Comparison of ENCODE assay signal across 9 mouse cellular contexts in genomic region chr13:74391156-74391555, GRCm38 (mm10). TPM values are rescaled to one million over a fixed set of nuclear protein-coding genes. Genes with fewer than 3 reads are reported as not detected.
DNase-seq lines count a peak whose midpoint lies in the region; ATAC-seq and TF ChIP-seq lines count a peak whose summit lies in the region.
"Had no signal": no experiment of that assay in that cellular context is flagged by ENCODE, and none has a peak within 500 bp of the region (broad histone marks: within the 10 kb centered on the region; RNA-seq: fewer than 3 reads in every experiment).

No protein-coding gene starts in this region.

- DNase-seq in hindbrain, embryonic 10.5 days (ENCODE audit: low spot score), result no peak
- no peak for DNase-seq in midbrain, embryonic 11.5 days (ENCODE audit: low spot score, missing footprints)
- DNase-seq in midbrain, embryonic 10.5 days (ENCODE audit: low spot score), result no peak
- DNase-seq in midbrain, embryonic 14.5 days, result peak; percentile 4
- DNase-seq in liver, postnatal 0 days, result no peak
- DNase-seq in thymus, postnatal 14 days, result no peak

- no peak for TF ChIP-seq CTCF in liver, postnatal 0 days (IDR thresholded peaks at IDR 0.05; ENCODE audit: low read depth)

- H3K27me3 ChIP-seq in hindbrain, embryonic 12.5 days, result no peaks in the 10 kb centered on the region
- no peaks in the 10 kb centered on the region for H3K27me3 ChIP-seq in hindbrain, embryonic 10.5 days (ENCODE audit: insufficient read depth, poor library complexity, severe bottlenecking)
- no peaks in the 10 kb centered on the region for H3K27me3 ChIP-seq in midbrain, embryonic 11.5 days (ENCODE audit: control insufficient read depth, insufficient read depth, low read length)
- no peaks in the 10 kb centered on the region for H3K27me3 ChIP-seq in midbrain, embryonic 10.5 days (ENCODE audit: low read depth, poor library complexity, severe bottlenecking)
- no peaks in the 10 kb centered on the region for H3K27me3 ChIP-seq in midbrain, embryonic 14.5 days (ENCODE audit: control insufficient read depth, insufficient read depth, low read length)
- no peaks in the 10 kb centered on the region for H3K27me3 ChIP-seq in liver, postnatal 0 days (ENCODE audit: insufficient read depth, low read length)
- H3K27me3 ChIP-seq: embryonic facial prominence, embryonic 12.5 days had no signal

- no peak overlapping the region for H3K4me3 ChIP-seq in hindbrain, embryonic 12.5 days
- H3K4me3 ChIP-seq in hindbrain, embryonic 10.5 days, result no peak overlapping the region; the same call in 1 of the 2 replicates
- no peak overlapping the region for H3K4me3 ChIP-seq in midbrain, embryonic 11.5 days (ENCODE audit: low read depth, low read length)
- no peak overlapping the region for H3K4me3 ChIP-seq in midbrain, embryonic 10.5 days
- no peak overlapping the region for H3K4me3 ChIP-seq in midbrain, embryonic 14.5 days (replicated peaks; ENCODE audit: low read depth, low read length)
- no peak overlapping the region for H3K4me3 ChIP-seq in liver, postnatal 0 days (ENCODE audit: low read depth, low read length)

- H3K4me2 ChIP-seq in hindbrain, embryonic 12.5 days (replicated peaks), result no peak overlapping the region
- no peak overlapping the region for H3K4me2 ChIP-seq in midbrain, embryonic 11.5 days
- no peak overlapping the region for H3K4me2 ChIP-seq in midbrain, embryonic 14.5 days (ENCODE audit: low read length)
- no peak overlapping the region for H3K4me2 ChIP-seq in liver, postnatal 0 days (ENCODE audit: low read depth, low read length)

- 76% methylated on average over 2 of the region's 2 CpGs for WGBS in hindbrain, embryonic 12.5 days
- 78% methylated on average over 2 of the region's 2 CpGs for WGBS in hindbrain, embryonic 10.5 days
- WGBS in midbrain, embryonic 11.5 days, result 83% methylated on average over 2 of the region's 2 CpGs
- WGBS in midbrain, embryonic 10.5 days, result 75% methylated on average over 2 of the region's 2 CpGs
- WGBS in midbrain, embryonic 14.5 days, result 78% methylated on average over 2 of the region's 2 CpGs
- 59% methylated on average over 2 of the region's 2 CpGs for WGBS in liver, postnatal 0 days (ENCODE audit: insufficient replicate concordance)

- TF ChIP-seq EP300 in liver, postnatal 0 days (IDR thresholded peaks at IDR 0.05; ENCODE audit: low read depth), result no peak

- no peak overlapping the region for H3K9ac ChIP-seq in hindbrain, embryonic 12.5 days
- H3K9ac ChIP-seq in midbrain, embryonic 11.5 days (ENCODE audit: low read length), result no peak overlapping the region
- H3K9ac ChIP-seq in midbrain, embryonic 14.5 days (replicated peaks; ENCODE audit: low read length), result no peak overlapping the region
- no peak overlapping the region for H3K9ac ChIP-seq in liver, postnatal 0 days (replicated peaks)

- H3K9me3 ChIP-seq in hindbrain, embryonic 12.5 days (replicated peaks), result no peaks in the 10 kb centered on the region
- H3K9me3 ChIP-seq in hindbrain, embryonic 10.5 days, result no peaks in the 10 kb centered on the region
- H3K9me3 ChIP-seq in midbrain, embryonic 11.5 days (ENCODE audit: control insufficient read depth, low read length), result no peaks in the 10 kb centered on the region
- H3K9me3 ChIP-seq in midbrain, embryonic 10.5 days (replicated peaks), result no peaks in the 10 kb centered on the region
- H3K9me3 ChIP-seq in midbrain, embryonic 14.5 days (ENCODE audit: control insufficient read depth, low read length), result no peaks in the 10 kb centered on the region
- no peaks in the 10 kb centered on the region for H3K9me3 ChIP-seq in liver, postnatal 0 days (ENCODE audit: low read length)
- H3K9me3 ChIP-seq: embryonic facial prominence, embryonic 12.5 days; liver, embryonic 12.5 days had no signal

- peaks cover 2% of the 10 kb centered on the region; the same call in 1 of the 2 replicates for H3K4me1 ChIP-seq in hindbrain, embryonic 12.5 days
- H3K4me1 ChIP-seq in hindbrain, embryonic 10.5 days (replicated peaks), result no peaks in the 10 kb centered on the region; the same call in 1 of the 2 replicates
- H3K4me1 ChIP-seq in midbrain, embryonic 11.5 days (ENCODE audit: control insufficient read depth, insufficient read depth, low read length), result peaks cover 2% of the 10 kb centered on the region; the same call in 1 of the 2 replicates
- 0 out of 2 replicates have a peak, but pooled peaks cover 6% of the 10 kb centered on the region for H3K4me1 ChIP-seq in midbrain, embryonic 10.5 days
- peaks cover 9% of the 10 kb centered on the region; the same call in 1 of the 2 replicates for H3K4me1 ChIP-seq in midbrain, embryonic 14.5 days (ENCODE audit: control insufficient read depth, insufficient read depth, low read length)
- H3K4me1 ChIP-seq in liver, postnatal 0 days (ENCODE audit: insufficient read depth), result peaks cover 8% of the 10 kb centered on the region; the same call in 1 of the 2 replicates
- H3K4me1 ChIP-seq: embryonic facial prominence, embryonic 12.5 days had no signal

- no peak overlapping the region for H3K27ac ChIP-seq in hindbrain, embryonic 12.5 days
- H3K27ac ChIP-seq in hindbrain, embryonic 10.5 days, result no peak overlapping the region
- no peak overlapping the region for H3K27ac ChIP-seq in midbrain, embryonic 11.5 days (ENCODE audit: low read depth, low read length)
- H3K27ac ChIP-seq in midbrain, embryonic 10.5 days (replicated peaks), result no peak overlapping the region
- H3K27ac ChIP-seq in midbrain, embryonic 14.5 days (replicated peaks; ENCODE audit: low read depth, low read length), result no peak overlapping the region
- no peak overlapping the region for H3K27ac ChIP-seq in liver, postnatal 0 days (ENCODE audit: low read depth)
- H3K27ac ChIP-seq: embryonic facial prominence, embryonic 12.5 days; liver, embryonic 12.5 days had no signal

- ATAC-seq in hindbrain, embryonic 12.5 days (ENCODE audit: low FRiP score), result peak; percentile 20; the same call in 1 of the 2 replicates
- ATAC-seq in midbrain, embryonic 11.5 days (ENCODE audit: low FRiP score), result peak; percentile 45; the same call in 1 of the 2 replicates
- ATAC-seq in midbrain, embryonic 14.5 days (ENCODE audit: low FRiP score, low TSS enrichment), result peak; percentile 46; the same call in 1 of the 2 replicates
- no peak for ATAC-seq in liver, postnatal 0 days

- no peaks in the 10 kb centered on the region for H3K36me3 ChIP-seq in hindbrain, embryonic 12.5 days
- H3K36me3 ChIP-seq in hindbrain, embryonic 10.5 days, result no peaks in the 10 kb centered on the region
- no peaks in the 10 kb centered on the region for H3K36me3 ChIP-seq in midbrain, embryonic 11.5 days (ENCODE audit: control insufficient read depth, insufficient read depth, low read length)
- no peaks in the 10 kb centered on the region for H3K36me3 ChIP-seq in midbrain, embryonic 10.5 days
- no peaks in the 10 kb centered on the region for H3K36me3 ChIP-seq in midbrain, embryonic 14.5 days (ENCODE audit: control insufficient read depth, insufficient read depth, low read length)
- H3K36me3 ChIP-seq in liver, postnatal 0 days (replicated peaks; ENCODE audit: insufficient read depth, low read length), result no peaks in the 10 kb centered on the region
- H3K36me3 ChIP-seq: embryonic facial prominence, embryonic 12.5 days; liver, embryonic 12.5 days had no signal

RNA-seq across cellular contexts. Expression of gene Zfp72, which starts 0.5 kb away (rescaled TPM):
- 5.0 and 5.9 TPM in 2 replicates for polyA plus RNA-seq in hindbrain, embryonic 12.5 days (2016; fragmentation: Nextera tagmentation; extraction: Ambion mirVana)
- 4.1 and 4.9 TPM in 2 replicates for polyA plus RNA-seq in hindbrain, embryonic 10.5 days (2016; fragmentation: Nextera tagmentation; extraction: Ambion mirVana)
- 4.3 and 4.8 TPM in 2 replicates for polyA plus RNA-seq in midbrain, embryonic 11.5 days (2014; fragmentation: Nextera tagmentation; extraction: Ambion mirVana)
- polyA plus RNA-seq in midbrain, embryonic 10.5 days (2016; fragmentation: Nextera tagmentation; extraction: Ambion mirVana), result 3.9 and 5.1 TPM in 2 replicates
- 7.3 and 9.3 TPM in 2 replicates for polyA plus RNA-seq in midbrain, embryonic 14.5 days (2014; fragmentation: Nextera tagmentation; extraction: Ambion mirVana)
- polyA plus RNA-seq in liver, postnatal 0 days (2015; fragmentation: Nextera tagmentation; extraction: Ambion mirVana), result 0.60 and 0.70 TPM in 2 replicates

RNA-seq across cellular contexts. Expression of gene Ftl1-ps1, which starts 8.3 kb away (rescaled TPM):
- polyA plus RNA-seq in hindbrain, embryonic 12.5 days (2016; fragmentation: Nextera tagmentation; extraction: Ambion mirVana), result 86.1 and 97.6 TPM in 2 replicates
- 94.6 and 115 TPM in 2 replicates for polyA plus RNA-seq in hindbrain, embryonic 10.5 days (2016; fragmentation: Nextera tagmentation; extraction: Ambion mirVana)
- 82.1 and 82.3 TPM in 2 replicates for polyA plus RNA-seq in midbrain, embryonic 11.5 days (2014; fragmentation: Nextera tagmentation; extraction: Ambion mirVana)
- 89.2 and 96.1 TPM in 2 replicates for polyA plus RNA-seq in midbrain, embryonic 10.5 days (2016; fragmentation: Nextera tagmentation; extraction: Ambion mirVana)
- polyA plus RNA-seq in midbrain, embryonic 14.5 days (2014; fragmentation: Nextera tagmentation; extraction: Ambion mirVana), result 95.1 and 98.2 TPM in 2 replicates
- 121 and 125 TPM in 2 replicates for polyA plus RNA-seq in liver, postnatal 0 days (2015; fragmentation: Nextera tagmentation; extraction: Ambion mirVana)

RNA-seq across cellular contexts. Expression of gene Lrrc14b, which starts 27.4 kb away (rescaled TPM):
- not detected in 2 replicates for polyA plus RNA-seq in hindbrain, embryonic 12.5 days (2016; fragmentation: Nextera tagmentation; extraction: Ambion mirVana)
- polyA plus RNA-seq in hindbrain, embryonic 10.5 days (2016; fragmentation: Nextera tagmentation; extraction: Ambion mirVana), result not detected in 2 replicates
- polyA plus RNA-seq in midbrain, embryonic 11.5 days (2014; fragmentation: Nextera tagmentation; extraction: Ambion mirVana), result not detected in 2 replicates
- not detected in 2 replicates for polyA plus RNA-seq in midbrain, embryonic 10.5 days (2016; fragmentation: Nextera tagmentation; extraction: Ambion mirVana)
- not detected in 2 replicates for polyA plus RNA-seq in midbrain, embryonic 14.5 days (2014; fragmentation: Nextera tagmentation; extraction: Ambion mirVana)
- polyA plus RNA-seq in liver, postnatal 0 days (2015; fragmentation: Nextera tagmentation; extraction: Ambion mirVana), result not detected in 2 replicates
- polyA plus RNA-seq: embryonic facial prominence, embryonic 12.5 days; liver, embryonic 12.5 days had no signal

RNA-seq across cellular contexts. Expression of gene Ccdc127, which starts 41.0 kb away (rescaled TPM):
- polyA plus RNA-seq in hindbrain, embryonic 12.5 days (2016; fragmentation: Nextera tagmentation; extraction: Ambion mirVana), result 57.9 and 64.7 TPM in 2 replicates
- polyA plus RNA-seq in hindbrain, embryonic 10.5 days (2016; fragmentation: Nextera tagmentation; extraction: Ambion mirVana), result 46.2 and 53.9 TPM in 2 replicates
- polyA plus RNA-seq in midbrain, embryonic 11.5 days (2014; fragmentation: Nextera tagmentation; extraction: Ambion mirVana), result 58.2 and 61.9 TPM in 2 replicates
- 56.1 and 59.6 TPM in 2 replicates for polyA plus RNA-seq in midbrain, embryonic 10.5 days (2016; fragmentation: Nextera tagmentation; extraction: Ambion mirVana)
- 41.7 and 46.2 TPM in 2 replicates for polyA plus RNA-seq in midbrain, embryonic 14.5 days (2014; fragmentation: Nextera tagmentation; extraction: Ambion mirVana)
- 14.3 and 14.8 TPM in 2 replicates for polyA plus RNA-seq in liver, postnatal 0 days (2015; fragmentation: Nextera tagmentation; extraction: Ambion mirVana)

RNA-seq across cellular contexts. Expression of gene Sdha, which starts 41.1 kb away (rescaled TPM):
- polyA plus RNA-seq in hindbrain, embryonic 12.5 days (2016; fragmentation: Nextera tagmentation; extraction: Ambion mirVana), result 213 and 222 TPM in 2 replicates
- 221 and 266 TPM in 2 replicates for polyA plus RNA-seq in hindbrain, embryonic 10.5 days (2016; fragmentation: Nextera tagmentation; extraction: Ambion mirVana)
- polyA plus RNA-seq in midbrain, embryonic 11.5 days (2014; fragmentation: Nextera tagmentation; extraction: Ambion mirVana), result 227 and 233 TPM in 2 replicates
- polyA plus RNA-seq in midbrain, embryonic 10.5 days (2016; fragmentation: Nextera tagmentation; extraction: Ambion mirVana), result 283 and 284 TPM in 2 replicates
- 153 and 196 TPM in 2 replicates for polyA plus RNA-seq in midbrain, embryonic 14.5 days (2014; fragmentation: Nextera tagmentation; extraction: Ambion mirVana)
- 139 and 154 TPM in 2 replicates for polyA plus RNA-seq in liver, postnatal 0 days (2015; fragmentation: Nextera tagmentation; extraction: Ambion mirVana)
